Mouse (Mus musculus) MEL (cell line): Measurements from ENCODE around the gene Gnaz.

Source experiments
- BHLHE40 ChIP-seq: IDR thresholded peaks from 2 replicates; pipeline ENCODE4 v1.6.1; 2012; ENCODE audit warnings: low read depth, mild to moderate bottlenecking, inconsistent platforms, low read length, improper control_type of control experiment, borderline replicate concordance
- CTCF ChIP-seq, 3 experiments: IDR thresholded peaks in 2 of 3; conservative IDR thresholded peaks in 1 of 3; 2 replicates each; pipeline ENCODE4 v1.5.1; 2011 to 2012; ENCODE audit warnings: low read length in 3 of 3, low read depth in 2 of 3, mild to moderate bottlenecking in 2 of 3, improper control_type of control experiment in 1 of 3, inconsistent platforms in 1 of 3, mixed read lengths in 1 of 3, moderate library complexity in 1 of 3; ENCODE audit not compliant: control insufficient read depth in 1 of 3, insufficient read depth in 1 of 3, poor library complexity in 1 of 3, severe bottlenecking in 1 of 3
- EP300 ChIP-seq, 2 experiments: IDR thresholded peaks; 2 replicates each; pipeline ENCODE4 v1.6.1; 2011; ENCODE audit warnings: improper control_type of control experiment in 2 of 2, low read length in 2 of 2, low read depth in 1 of 2, mild to moderate bottlenecking in 1 of 2
- HCFC1 ChIP-seq: IDR thresholded peaks from 2 replicates; pipeline ENCODE4 v1.6.1; 2012; ENCODE audit warnings: low read depth, mild to moderate bottlenecking, inconsistent platforms, low read length, improper control_type of control experiment, moderate library complexity
- NELFE ChIP-seq: IDR thresholded peaks from 2 replicates; pipeline ENCODE4 v1.6.1; 2011; ENCODE audit warnings: low read depth, low read length, improper control_type of control experiment
- POLR2A ChIP-seq, 2 experiments: IDR thresholded peaks; 2 replicates each; pipeline ENCODE4 v1.6.1; 2011 to 2012; ENCODE audit warnings: low read length in 2 of 2, mild to moderate bottlenecking in 2 of 2, control low read depth in 1 of 2, improper control_type of control experiment in 1 of 2, low read depth in 1 of 2, moderate library complexity in 1 of 2; ENCODE audit not compliant: control insufficient read depth in 1 of 2, insufficient read depth in 1 of 2, poor library complexity in 1 of 2

DNA sequence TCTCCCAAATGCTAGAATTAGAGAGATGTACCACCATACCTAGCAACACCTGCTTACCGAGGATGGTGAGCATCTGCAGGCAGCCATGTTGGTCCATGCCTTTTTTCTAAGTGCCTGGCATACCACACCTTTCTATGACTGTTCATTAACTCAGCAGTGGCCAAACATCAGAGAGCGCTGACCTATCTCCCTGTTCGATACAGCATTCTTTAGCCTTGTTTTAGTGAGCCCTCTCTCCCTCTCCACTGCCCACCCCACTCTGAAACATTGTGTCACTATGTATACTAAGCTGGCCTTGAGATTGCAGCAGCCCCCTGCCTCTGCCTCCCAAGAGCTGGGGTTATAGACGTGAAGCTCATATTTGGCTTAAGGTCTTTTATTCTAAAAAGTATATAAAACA is 86.7 kb downstream of the Gnaz start:
- TF ChIP-seq BHLHE40 (no peak), NELFE (no peak), CTCF (IDR thresholded peaks at IDR 0.05 in 2 of 3, conservative IDR thresholded peaks at IDR 0.05 in 1 of 3; ENCODE audit: control insufficient read depth in 1 of 3, insufficient read depth in 1 of 3, low read depth in 2 of 3, low read length in 3 of 3, poor library complexity in 1 of 3, severe bottlenecking in 1 of 3) (no peak), EP300 (IDR thresholded peaks at IDR 0.05; ENCODE audit: low read depth in 1 of 2, low read length in 2 of 2) (no peak), POLR2A (IDR thresholded peaks at IDR 0.05; ENCODE audit: control insufficient read depth in 1 of 2, insufficient read depth in 1 of 2, low read depth in 1 of 2, low read length in 2 of 2, poor library complexity in 1 of 2) (no peak), HCFC1 (no peak)
